Mouse (Mus musculus): Measurements from ENCODE around the gene Atrnl1. TPM values are rescaled to one million over a fixed set of nuclear protein-coding genes. Genes with fewer than 3 reads are reported as not detected.
A peak's percentile ranks its signal among the peaks of the same experiment; 100 is the strongest.

The Atrnl1 gene
- total RNA-seq (2017): 26.0 and 27.2 TPM in 2 replicates

- peak; percentile 39; the same call in 1 of the 2 replicates for ATAC-seq (ENCODE audit: extremely low read depth, insufficient number of reproducible peaks, low FRiP score, poor library complexity, severe bottlenecking)
Observed at GRCm38 (mm10) chr19:57610476-57611261, at the start of gene Atrnl1. Gene Atrnl1 (plus strand): TSS chr19:57611034.

GRCm38 (mm10) chr19:57561486-57561885 is 49.3 kb upstream of the Atrnl1 start:
- ATAC-seq (ENCODE audit: extremely low read depth, insufficient number of reproducible peaks, low FRiP score, poor library complexity, severe bottlenecking): no peak

DNA sequence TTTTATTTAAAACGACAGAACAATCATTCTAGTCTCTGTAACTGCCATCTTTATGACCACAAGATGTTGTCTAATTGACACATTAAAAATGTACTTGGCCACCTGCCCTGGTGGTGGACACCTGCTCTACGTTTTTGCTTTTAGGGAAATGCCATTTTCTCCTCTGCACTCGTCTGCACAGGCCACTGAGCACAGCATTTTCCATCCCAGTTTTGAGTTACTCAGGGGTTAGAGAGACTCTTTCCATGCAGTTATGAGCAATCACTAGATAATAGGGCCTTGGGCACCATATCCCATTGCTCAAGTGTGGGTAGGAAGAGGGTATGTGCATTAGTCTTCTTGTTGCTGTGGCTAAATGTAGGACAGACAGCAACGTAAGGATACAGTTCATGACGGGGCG is 41.8 kb upstream of the Atrnl1 start:
- ATAC-seq (ENCODE audit: extremely low read depth, insufficient number of reproducible peaks, low FRiP score, poor library complexity, severe bottlenecking): no peak

DNA sequence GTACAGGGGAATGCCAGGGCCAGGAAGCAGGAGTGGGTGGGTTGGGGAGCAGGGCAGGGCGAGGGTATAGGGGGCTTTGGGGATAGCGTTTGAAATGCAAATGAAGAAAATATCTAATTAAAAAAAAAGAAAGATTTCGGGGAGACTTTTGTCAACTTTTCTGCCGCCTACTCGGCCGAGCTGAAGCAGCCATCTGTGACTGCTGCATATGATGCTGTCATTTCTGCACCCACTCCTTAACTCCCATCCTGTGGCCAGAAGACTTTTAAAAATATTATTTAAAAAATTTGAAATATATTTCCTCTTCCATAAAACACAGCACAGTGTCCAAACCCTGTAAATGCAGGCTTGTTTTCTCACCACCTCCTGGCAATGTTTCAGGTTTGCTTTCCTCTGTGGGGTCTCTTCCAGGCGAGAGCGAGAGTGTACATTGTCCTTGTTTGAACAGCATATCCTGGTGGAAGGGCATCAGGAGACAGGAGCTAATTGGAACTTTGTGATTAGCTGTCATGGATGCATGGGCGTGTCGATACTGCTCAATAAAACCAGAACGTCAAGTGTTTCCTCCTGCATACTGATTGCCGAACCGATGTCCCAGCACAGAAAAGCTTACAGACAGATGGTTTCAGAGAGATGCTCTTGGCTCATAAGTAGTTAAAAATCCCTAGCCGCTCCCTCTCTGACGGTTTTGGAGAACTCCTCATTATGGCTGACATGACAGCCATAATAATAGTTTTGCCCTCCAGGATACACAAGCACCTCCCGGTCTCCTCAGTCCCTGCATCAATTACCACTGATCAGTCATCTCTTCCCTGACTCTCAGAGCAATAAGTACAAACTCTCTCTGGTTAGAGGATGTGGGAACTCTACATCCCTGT is 38.2 kb upstream of the Atrnl1 start:
- no peak for ATAC-seq (ENCODE audit: extremely low read depth, insufficient number of reproducible peaks, low FRiP score, poor library complexity, severe bottlenecking)

GRCm38 (mm10) chr19:57573470-57573869 is 37.4 kb upstream of the Atrnl1 start:
- no peak for ATAC-seq (ENCODE audit: extremely low read depth, insufficient number of reproducible peaks, low FRiP score, poor library complexity, severe bottlenecking)

GRCm38 (mm10) chr19:57575027-57575426 is 35.8 kb upstream of the Atrnl1 start:
- no peak for ATAC-seq (ENCODE audit: extremely low read depth, insufficient number of reproducible peaks, low FRiP score, poor library complexity, severe bottlenecking)

GRCm38 (mm10) chr19:57576836-57577235 is 34.0 kb upstream of the Atrnl1 start:
- no peak for ATAC-seq (ENCODE audit: extremely low read depth, insufficient number of reproducible peaks, low FRiP score, poor library complexity, severe bottlenecking)

GRCm38 (mm10) chr19:57577256-57577655 is 33.6 kb upstream of the Atrnl1 start:
- ATAC-seq (ENCODE audit: extremely low read depth, insufficient number of reproducible peaks, low FRiP score, poor library complexity, severe bottlenecking): no peak

DNA sequence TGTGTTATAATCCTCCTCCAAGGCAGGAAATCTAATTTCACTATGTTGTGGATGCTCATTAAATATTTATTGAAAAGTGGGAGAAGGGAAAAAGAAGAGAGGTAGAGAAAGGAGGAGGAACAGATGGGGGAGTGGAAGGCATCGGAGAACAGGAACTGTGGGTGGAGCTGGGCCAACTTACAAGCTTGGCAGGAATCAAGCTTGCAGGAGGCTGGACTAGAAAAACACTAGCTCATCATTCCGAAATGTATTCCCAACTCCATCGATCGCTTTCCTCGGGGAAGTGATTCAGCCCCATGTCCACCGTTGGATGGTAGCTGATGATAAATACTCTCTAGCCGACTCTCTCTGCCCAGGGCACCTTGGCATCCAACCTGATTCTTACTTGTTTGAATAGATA is 29.9 kb upstream of the Atrnl1 start:
- no peak for ATAC-seq (ENCODE audit: extremely low read depth, insufficient number of reproducible peaks, low FRiP score, poor library complexity, severe bottlenecking)

DNA sequence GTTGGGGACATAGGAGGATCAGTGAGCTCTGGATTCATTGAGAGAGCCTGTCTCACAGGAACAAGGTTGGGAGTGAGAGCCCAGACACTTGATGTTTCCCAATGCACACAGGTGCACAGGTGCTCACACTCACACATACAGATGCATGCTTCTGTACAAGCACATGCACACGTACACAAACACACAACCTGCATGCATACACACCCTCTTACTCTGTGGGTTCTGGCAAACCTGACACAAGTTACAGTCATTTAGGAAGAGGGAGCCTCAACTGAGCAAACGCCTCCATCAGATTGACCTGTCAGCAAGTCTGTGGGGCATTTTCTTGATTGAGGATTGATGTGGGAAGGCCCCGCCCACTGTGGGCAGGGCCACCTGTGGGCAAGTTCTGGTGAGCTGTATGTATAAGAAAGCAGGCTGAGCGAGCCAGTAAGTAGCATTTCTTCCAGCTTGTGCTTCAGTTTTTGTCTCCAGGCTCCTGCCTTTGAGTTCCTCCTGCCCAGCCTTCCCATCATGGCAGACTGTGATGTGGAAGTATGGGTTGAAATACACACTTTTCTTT is 25.5 kb upstream of the Atrnl1 start:
- ATAC-seq (ENCODE audit: extremely low read depth, insufficient number of reproducible peaks, low FRiP score, poor library complexity, severe bottlenecking): no peak

- ATAC-seq (ENCODE audit: extremely low read depth, insufficient number of reproducible peaks, low FRiP score, poor library complexity, severe bottlenecking): no peak
Observed at GRCm38 (mm10) chr19:57586172-57586571, 24.7 kb upstream of the Atrnl1 start.

GRCm38 (mm10) chr19:57589516-57589915 is 21.3 kb upstream of the Atrnl1 start:
- no peak for ATAC-seq (ENCODE audit: extremely low read depth, insufficient number of reproducible peaks, low FRiP score, poor library complexity, severe bottlenecking)

DNA sequence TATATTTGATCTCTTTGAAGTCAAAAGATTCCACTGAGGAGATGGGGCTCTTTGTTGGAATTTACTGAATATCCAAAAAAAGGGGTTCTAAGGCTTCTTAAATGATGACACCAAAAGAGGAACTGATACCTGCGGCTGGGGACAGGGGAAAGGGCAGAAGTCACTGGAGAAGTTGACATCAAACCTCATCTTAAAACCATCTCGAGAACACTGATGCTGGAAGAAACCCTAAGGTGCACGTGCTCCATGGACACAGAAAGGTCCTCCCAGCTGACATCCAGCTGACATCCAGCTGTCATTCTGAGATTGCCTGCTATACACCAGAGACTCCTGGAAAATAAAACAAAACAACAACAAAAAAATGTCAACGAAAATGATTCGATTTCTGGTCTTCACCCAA is 19.9 kb upstream of the Atrnl1 start:
- no peak for ATAC-seq (ENCODE audit: extremely low read depth, insufficient number of reproducible peaks, low FRiP score, poor library complexity, severe bottlenecking)

GRCm38 (mm10) chr19:57591631-57592030 is 19.2 kb upstream of the Atrnl1 start:
- ATAC-seq (ENCODE audit: extremely low read depth, insufficient number of reproducible peaks, low FRiP score, poor library complexity, severe bottlenecking): no peak

DNA sequence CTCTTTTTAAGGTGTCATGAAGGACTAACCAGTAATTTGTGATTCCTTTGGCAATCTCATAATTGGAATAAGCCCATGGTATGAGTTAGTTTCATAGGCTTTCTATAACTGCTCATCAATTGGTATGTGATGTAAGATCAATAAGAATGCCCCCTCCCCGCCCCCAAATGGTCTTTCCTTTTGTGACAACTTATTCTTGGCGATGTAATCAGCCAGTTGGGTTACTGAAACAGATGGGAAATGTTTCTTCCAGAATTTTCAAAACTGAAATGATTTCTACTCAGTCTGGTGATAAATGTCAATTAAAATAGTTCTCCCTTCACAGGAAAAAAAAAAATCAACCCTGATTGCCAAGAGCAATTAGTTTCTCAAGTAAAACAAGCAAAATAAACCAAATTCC is 18.5 kb upstream of the Atrnl1 start:
- ATAC-seq (ENCODE audit: extremely low read depth, insufficient number of reproducible peaks, low FRiP score, poor library complexity, severe bottlenecking): no peak

GRCm38 (mm10) chr19:57599126-57599525 is 11.7 kb upstream of the Atrnl1 start:
- ATAC-seq (ENCODE audit: extremely low read depth, insufficient number of reproducible peaks, low FRiP score, poor library complexity, severe bottlenecking): no peak

GRCm38 (mm10) chr19:57600233-57600929 is 10.5 kb upstream of the Atrnl1 start:
- ATAC-seq (ENCODE audit: extremely low read depth, insufficient number of reproducible peaks, low FRiP score, poor library complexity, severe bottlenecking): no peak

DNA sequence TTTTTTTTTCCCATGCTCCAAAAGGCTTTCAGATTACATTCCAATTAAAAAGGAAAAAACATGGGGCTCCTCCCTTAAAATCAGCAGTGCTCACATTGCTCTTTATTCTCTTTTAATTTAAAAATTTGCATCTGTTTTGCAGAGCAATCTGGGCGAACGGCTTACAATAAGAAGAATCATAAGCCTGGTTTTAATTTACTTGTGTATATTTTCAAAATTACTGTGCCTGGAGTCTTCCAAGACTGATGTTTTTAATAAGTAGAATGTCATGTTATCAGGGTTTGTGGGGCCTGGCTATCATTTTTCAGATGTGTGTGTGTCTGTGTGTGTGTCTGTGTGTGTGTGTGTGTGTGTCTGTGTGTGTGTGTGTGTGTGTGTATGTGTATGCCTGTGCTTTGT is 9.9 kb upstream of the Atrnl1 start:
- no peak for ATAC-seq (ENCODE audit: extremely low read depth, insufficient number of reproducible peaks, low FRiP score, poor library complexity, severe bottlenecking)

DNA sequence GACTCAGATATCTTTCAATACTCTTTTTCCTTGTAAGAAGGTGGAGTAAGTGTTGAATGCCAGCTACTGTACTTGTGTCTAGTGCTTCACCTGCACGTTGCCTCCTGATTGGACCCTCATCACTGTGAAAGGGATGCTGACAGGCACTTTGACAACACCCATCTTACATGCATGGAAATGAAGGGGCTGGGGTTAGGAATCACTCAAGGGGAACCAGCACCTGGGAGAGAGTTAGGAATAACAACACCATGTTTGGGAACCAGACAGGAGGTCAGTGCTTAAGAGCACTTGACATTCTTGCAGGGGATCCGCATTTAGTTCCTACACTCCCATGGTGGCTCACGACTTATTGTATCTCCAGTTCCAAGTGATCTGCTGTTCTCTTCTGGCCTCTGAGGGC is 7.2 kb upstream of the Atrnl1 start:
- no peak for ATAC-seq (ENCODE audit: extremely low read depth, insufficient number of reproducible peaks, low FRiP score, poor library complexity, severe bottlenecking)
